Mouse (Mus musculus) lung, embryonic 16.5 days (tissue): ENCODE data around the gene Trim11. TPM values are rescaled to one million over a fixed set of nuclear protein-coding genes. Genes with fewer than 3 reads are reported as not detected.
"Not testable (repeated sequence)": the region's sequence is repeated elsewhere in the genome, so short reads cannot be mapped to it uniquely, and the experiment has no call there.

Source experiments
- ATAC-seq: fragments of 200-750 bp; cut with Nextera tagmentation; 2 replicates; pipeline ENCODE4 v1.8.0; 2017; ENCODE audit warnings: low read depth, mild to moderate bottlenecking, moderate library complexity
- H3K27ac ChIP-seq: fragments of 300-500 bp; sonication (generic); 2 replicates; pipeline ENCODE4 v1.5.1; 2014; ENCODE audit warnings: mild to moderate bottlenecking, control low read depth, low read length
- H3K27me3 ChIP-seq: fragments of 300-500 bp; sonication (generic); 2 replicates; pipeline ENCODE4 v1.6.1; 2014; ENCODE audit warnings: low read depth, low read length, mixed read lengths; ENCODE audit not compliant: control insufficient read depth, insufficient read depth
- H3K36me3 ChIP-seq: fragments of 300-500 bp; sonication (generic); 2 replicates; pipeline ENCODE4 v1.6.1; 2014; ENCODE audit warnings: low read length; ENCODE audit not compliant: control insufficient read depth, insufficient read depth
- H3K4me1 ChIP-seq: fragments of 300-500 bp; sonication (generic); replicated peaks from 2 replicates; pipeline ENCODE4 v1.6.1; 2014; ENCODE audit warnings: low read length, mixed read lengths; ENCODE audit not compliant: control insufficient read depth, insufficient read depth
- H3K4me2 ChIP-seq: fragments of 300-500 bp; sonication (generic); 2 replicates; pipeline ENCODE4 v1.6.1; 2014; ENCODE audit warnings: low read depth, low read length, control low read depth
- H3K4me3 ChIP-seq: fragments of 300-500 bp; sonication (generic); 2 replicates; pipeline ENCODE4 v1.5.1; 2014; ENCODE audit warnings: mild to moderate bottlenecking, low read length, control low read depth
- H3K9ac ChIP-seq: fragments of 300-500 bp; sonication (generic); 2 replicates; pipeline ENCODE4 v1.6.1; 2014; ENCODE audit warnings: low read length, control low read depth
- H3K9me3 ChIP-seq: fragments of 300-500 bp; sonication (generic); 2 replicates; pipeline ENCODE4 v1.6.1; 2016; ENCODE audit warnings: low read length; ENCODE audit not compliant: control insufficient read depth
- WGBS: fragments of 180-500 bp; shearing (Covaris S2); extraction: QIAGEN DNeasy Blood & Tissue Kit; methylation state at CpG from one replicate; pipeline ENCODE4 v1.1.7; 2014; 5-methylcytosine and 5-hydroxymethylcytosine counted together
- polyA plus RNA-seq: library from polyadenylated mRNA; unstranded; fragments of >200 nt; fragmentation: Nextera tagmentation; extraction: Ambion mirVana; gene quantifications from 2 replicates; pipeline ENCODE4 v1.2.1, GENCODE M21; 2015

Trim11 gene
- polyA plus RNA-seq, 1 experiment from 2014 or later = 23.2 TPM

DNA sequence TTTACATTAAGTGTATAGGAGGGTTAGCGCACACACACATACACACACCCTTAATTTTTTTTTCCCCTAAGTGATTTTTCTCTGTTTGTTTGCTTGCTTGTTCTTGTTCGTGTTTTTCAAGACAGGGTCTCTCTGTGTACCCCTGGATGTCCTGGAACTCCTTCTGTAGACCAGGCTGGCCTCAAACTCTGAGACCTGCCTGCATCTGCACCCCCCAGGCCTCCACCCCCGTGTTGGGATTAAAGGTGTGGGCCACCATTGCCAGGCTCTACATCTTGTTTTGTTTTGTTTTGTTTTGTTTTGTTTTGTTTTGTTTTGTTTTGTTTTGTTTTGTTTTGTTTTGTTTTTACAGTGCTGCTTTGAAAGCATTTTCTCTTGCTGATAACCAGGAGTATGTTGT lies 30.6 kb upstream of the Trim11 start:
- no peak overlapping the region for H3K9ac ChIP-seq
- H3K4me2 ChIP-seq = no peak overlapping the region
- no peak overlapping the region for H3K27ac ChIP-seq
- no peak for ATAC-seq
- no peak overlapping the region for H3K4me3 ChIP-seq
- H3K27me3 ChIP-seq = peaks cover 24% of the 10 kb centered on the region
- no peaks in the 10 kb centered on the region; the same call in 1 of the 2 replicates for H3K4me1 ChIP-seq
- H3K36me3 ChIP-seq = no peaks in the 10 kb centered on the region
- WGBS = 68% methylated on average over 3 of the region's 3 CpGs
- H3K9me3 ChIP-seq = no peaks in the 10 kb centered on the region

DNA sequence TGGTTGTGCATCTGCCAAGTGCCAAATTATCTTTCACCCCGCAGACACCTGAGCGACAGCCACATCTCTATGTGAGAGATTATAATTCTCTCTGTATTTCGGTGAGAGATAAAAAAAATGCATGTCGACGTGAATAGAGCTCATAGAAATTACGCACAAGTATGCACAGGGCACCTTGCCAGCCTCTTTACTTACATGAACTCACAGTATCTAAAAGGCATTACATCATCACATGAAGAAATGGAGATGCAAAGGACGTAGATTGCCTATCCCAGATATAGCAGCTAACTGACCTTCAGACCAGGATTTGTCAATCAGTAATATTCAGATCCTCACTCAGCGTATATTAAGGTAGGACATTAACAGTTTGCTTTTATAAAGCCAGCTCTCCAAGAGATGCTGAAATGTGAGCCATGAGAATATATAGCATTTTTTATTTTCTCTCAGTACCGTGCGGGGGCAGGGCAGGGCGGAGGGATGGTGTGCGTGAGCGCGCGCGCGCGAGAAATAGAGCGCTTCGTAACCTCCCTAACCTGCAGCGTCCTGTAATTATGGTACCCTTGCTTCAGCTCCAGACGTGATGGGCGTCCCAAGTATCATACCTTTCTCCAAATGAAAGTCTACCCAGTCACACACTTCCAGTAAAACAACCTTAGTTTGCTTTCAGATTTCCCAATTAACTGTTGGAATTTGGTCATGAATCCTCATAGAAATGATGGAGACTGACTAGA lies 29.9 kb upstream of the Trim11 start:
- WGBS = 10% methylated on average over 23 of the region's 23 CpGs
- Histone ChIP-seq H3K27ac (peak overlapping the region; percentile 69), H3K36me3 (no peaks in the 10 kb centered on the region), H3K27me3 (peaks cover 24% of the 10 kb centered on the region), H3K9ac (no peak overlapping the region), H3K4me1 (no peaks in the 10 kb centered on the region; the same call in 1 of the 2 replicates), H3K9me3 (no peaks in the 10 kb centered on the region), H3K4me2 (peak overlapping the region; percentile 48), H3K4me3 (peak overlapping the region; percentile 40)
- no peak for ATAC-seq

DNA sequence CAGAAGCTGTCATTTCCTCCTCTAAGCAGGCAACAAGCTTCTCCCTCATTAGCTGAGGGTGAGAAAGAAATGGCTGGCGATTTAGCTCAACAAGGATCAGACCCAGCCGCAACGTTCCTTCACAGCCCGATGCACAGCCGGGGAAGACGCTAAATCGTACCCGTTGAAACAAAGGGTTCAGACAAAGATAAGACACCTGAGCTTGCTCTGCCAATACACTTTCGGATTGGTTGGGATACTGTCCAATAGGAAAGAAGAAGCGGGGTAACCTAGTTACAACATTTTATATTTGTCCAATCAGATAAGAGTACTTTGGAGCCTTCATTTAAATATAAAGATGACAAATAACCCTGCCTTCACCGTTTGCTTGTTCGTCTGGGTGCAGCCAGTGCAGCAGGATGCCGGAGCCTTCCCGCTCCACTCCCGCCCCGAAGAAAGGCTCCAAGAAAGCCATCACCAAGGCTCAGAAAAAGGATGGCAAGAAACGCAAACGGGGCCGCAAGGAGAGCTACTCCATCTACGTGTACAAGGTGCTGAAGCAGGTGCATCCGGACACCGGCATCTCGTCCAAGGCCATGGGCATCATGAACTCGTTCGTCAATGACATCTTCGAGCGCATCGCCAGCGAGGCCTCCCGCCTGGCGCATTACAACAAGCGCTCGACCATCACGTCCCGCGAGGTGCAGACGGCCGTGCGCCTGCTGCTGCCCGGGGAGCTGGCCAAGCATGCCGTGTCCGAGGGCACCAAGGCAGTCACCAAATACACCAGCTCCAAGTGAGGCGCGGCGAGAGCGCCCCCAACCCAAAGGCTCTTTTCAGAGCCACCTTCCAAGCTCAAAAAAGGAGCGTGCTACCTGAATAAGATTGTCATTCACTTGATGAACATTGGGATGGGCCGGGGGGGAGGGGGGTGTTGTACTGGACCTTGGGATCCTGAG lies 29.1 kb upstream of the Trim11 start, which contains the start of gene Hist3h2ba:
Gene Hist3h2ba (plus strand): TSS at position 379 of the 938 bp plus-strand sequence.
- H3K4me1 ChIP-seq = no peaks in the 10 kb centered on the region; the same call in 1 of the 2 replicates
- peaks cover 24% of the 10 kb centered on the region for H3K27me3 ChIP-seq
- H3K4me2 ChIP-seq = peak within 1 kb of the TSS; percentile 48
- H3K36me3 ChIP-seq = no peaks in the 10 kb centered on the region
- under 1% methylated on average over 45 of the region's 48 CpGs for WGBS
- peak within 1 kb of the TSS; percentile 40 for H3K4me3 ChIP-seq
- peak within 1 kb of the TSS; percentile 77 for H3K27ac ChIP-seq
- peak within 1 kb of the TSS; percentile 60 for H3K9ac ChIP-seq
- H3K9me3 ChIP-seq = no peaks in the 10 kb centered on the region
- ATAC-seq = peak; percentile 84

DNA sequence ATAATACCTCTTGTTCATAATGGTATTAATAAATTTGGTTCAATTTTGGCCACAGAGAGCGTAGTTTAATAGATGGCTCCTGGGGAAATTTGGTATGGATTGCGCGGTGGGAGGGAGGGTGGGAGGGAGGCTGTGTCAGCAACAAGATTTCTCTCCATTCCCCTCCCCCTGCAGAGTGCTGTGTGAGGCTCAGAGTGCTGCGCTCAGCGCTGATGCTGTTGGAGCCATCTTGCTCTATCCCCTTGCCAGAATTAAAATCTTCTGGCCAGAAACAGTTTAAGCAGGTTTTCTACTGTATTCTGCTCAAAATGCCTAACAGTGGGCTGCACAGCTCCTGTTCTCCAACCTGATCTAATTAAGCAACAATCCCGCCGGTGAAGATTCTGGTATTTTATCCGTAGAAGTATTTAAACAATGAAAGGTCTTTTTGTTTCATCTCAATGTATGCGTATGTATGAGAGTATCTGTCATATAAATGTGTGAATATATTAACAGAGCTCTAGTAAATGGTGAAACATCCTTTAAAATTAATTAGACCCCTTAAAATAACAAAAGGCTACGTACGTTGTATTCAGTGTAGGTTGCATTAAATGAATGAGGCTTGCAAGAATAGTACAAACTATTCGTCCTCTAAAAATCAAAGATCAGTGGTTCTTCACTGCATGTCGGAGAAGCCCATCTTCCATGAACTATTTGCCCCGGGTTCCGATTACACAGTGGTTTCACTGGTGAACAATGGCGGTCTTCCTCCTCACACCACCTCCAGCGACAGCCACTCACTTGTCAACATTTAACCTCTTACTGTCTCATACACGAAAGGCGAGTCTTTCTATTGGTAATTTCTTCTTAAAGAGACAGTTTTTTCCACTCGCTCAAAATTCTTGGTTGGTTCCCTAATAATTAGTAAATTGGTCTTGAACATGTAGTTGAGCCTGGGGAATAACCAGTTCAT lies 28.1 kb upstream of the Trim11 start:
- WGBS = 8% methylated on average over 20 of the region's 20 CpGs
- peaks cover 21% of the 10 kb centered on the region for H3K27me3 ChIP-seq
- no peaks in the 10 kb centered on the region for H3K9me3 ChIP-seq
- peak overlapping the region; percentile 60 for H3K9ac ChIP-seq
- ATAC-seq = no peak
- no peaks in the 10 kb centered on the region; the same call in 1 of the 2 replicates for H3K4me1 ChIP-seq
- no peaks in the 10 kb centered on the region for H3K36me3 ChIP-seq
- peak overlapping the region; percentile 77 for H3K27ac ChIP-seq
- peak overlapping the region; percentile 48 for H3K4me2 ChIP-seq
- peak overlapping the region; percentile 40 for H3K4me3 ChIP-seq

DNA sequence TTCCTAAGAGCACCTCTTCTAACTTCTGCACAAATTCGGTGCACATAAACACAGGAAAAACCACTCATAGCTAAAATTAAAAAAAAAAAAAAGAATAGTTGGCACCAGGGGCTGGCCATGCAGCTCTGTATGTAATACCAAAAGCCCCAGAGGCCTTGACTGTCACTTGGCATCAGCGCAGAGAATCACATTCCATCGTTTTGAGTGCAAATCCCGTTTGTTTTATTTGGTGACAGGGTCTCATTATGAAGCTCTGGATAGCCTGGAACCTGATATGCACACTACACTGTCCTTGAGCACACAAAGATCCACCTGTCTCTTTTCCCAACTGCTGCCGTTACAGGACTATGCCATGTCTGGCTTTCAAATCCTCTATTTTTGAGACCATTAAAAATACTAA lies 26.7 kb upstream of the Trim11 start:
- Histone ChIP-seq H3K4me1 (peaks cover 6% of the 10 kb centered on the region), H3K27ac (no peak overlapping the region), H3K36me3 (no peaks in the 10 kb centered on the region), H3K4me3 (no peak overlapping the region), H3K4me2 (no peak overlapping the region), H3K27me3 (peaks cover 21% of the 10 kb centered on the region), H3K9ac (no peak overlapping the region), H3K9me3 (no peaks in the 10 kb centered on the region)
- ATAC-seq = no peak
- 65% methylated on average over 5 of the region's 5 CpGs for WGBS

DNA sequence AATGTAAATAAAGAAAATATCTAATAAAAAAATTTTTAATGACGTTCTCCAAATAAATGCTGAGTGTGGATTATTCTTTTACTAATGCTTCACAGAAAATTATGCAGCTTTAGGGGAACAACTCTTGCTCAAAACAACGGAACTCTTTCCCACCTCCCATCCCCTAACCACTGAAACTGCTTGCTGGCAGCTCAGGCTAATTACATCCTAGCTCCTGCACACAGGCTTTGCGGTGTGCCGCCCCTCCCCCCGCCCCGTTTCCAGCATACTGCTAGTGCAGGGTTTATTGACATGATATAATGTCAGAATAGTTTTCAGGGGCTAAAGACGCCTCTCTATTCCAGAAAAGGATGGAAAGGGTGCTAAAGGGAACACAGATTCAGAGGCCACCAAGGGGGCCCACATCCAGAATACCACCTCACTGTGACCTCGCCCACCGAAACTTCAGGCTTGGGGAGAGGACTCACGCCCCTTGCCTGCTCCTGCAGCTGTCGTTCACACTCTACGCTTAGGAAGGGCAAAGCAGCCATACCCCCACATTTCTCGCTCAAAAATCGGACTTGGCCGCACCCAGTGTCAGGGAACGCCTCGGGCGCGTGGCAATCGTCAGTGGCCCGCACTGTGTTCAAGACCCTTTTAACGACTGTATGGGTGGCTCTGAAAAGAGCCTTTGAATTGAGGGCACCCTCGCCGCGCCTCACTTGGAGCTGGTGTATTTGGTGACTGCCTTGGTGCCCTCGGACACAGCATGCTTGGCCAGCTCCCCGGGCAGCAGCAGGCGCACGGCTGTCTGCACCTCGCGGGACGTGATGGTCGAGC lies 24.3 kb upstream of the Trim11 start:
- WGBS = under 1% methylated on average over 33 of the region's 33 CpGs
- H3K4me2 ChIP-seq = peak overlapping the region; percentile 62
- peak overlapping the region; percentile 85 for H3K4me3 ChIP-seq
- peaks cover 17% of the 10 kb centered on the region for H3K27me3 ChIP-seq
- 0 out of 2 replicates have a peak, but pooled peaks cover 2% of the 10 kb centered on the region for H3K36me3 ChIP-seq
- H3K4me1 ChIP-seq = peaks cover 19% of the 10 kb centered on the region
- H3K27ac ChIP-seq = peak overlapping the region; percentile 99
- peak; percentile 21 for ATAC-seq
- H3K9ac ChIP-seq = peak overlapping the region; percentile 75
- no peaks in the 10 kb centered on the region for H3K9me3 ChIP-seq

DNA sequence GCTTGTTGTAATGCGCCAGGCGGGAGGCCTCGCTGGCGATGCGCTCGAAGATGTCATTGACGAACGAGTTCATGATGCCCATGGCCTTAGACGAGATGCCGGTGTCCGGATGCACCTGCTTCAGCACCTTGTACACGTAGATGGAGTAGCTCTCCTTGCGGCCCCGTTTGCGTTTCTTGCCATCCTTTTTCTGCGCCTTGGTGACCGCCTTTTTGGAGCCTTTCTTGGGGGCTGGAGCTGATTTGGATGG lies 23.8 kb upstream of the Trim11 start:
- H3K4me3 ChIP-seq = peak overlapping the region; percentile 85
- peak overlapping the region; percentile 75 for H3K9ac ChIP-seq
- ATAC-seq, H3K9me3 ChIP-seq, H3K36me3 ChIP-seq: not testable (repeated sequence)
- peak overlapping the region; percentile 62 for H3K4me2 ChIP-seq
- H3K27me3 ChIP-seq = peaks cover 16% of the 10 kb centered on the region
- 1% methylated on average over 14 of the region's 17 CpGs for WGBS
- peak overlapping the region; percentile 99 for H3K27ac ChIP-seq
- H3K4me1 ChIP-seq = peaks cover 19% of the 10 kb centered on the region

DNA sequence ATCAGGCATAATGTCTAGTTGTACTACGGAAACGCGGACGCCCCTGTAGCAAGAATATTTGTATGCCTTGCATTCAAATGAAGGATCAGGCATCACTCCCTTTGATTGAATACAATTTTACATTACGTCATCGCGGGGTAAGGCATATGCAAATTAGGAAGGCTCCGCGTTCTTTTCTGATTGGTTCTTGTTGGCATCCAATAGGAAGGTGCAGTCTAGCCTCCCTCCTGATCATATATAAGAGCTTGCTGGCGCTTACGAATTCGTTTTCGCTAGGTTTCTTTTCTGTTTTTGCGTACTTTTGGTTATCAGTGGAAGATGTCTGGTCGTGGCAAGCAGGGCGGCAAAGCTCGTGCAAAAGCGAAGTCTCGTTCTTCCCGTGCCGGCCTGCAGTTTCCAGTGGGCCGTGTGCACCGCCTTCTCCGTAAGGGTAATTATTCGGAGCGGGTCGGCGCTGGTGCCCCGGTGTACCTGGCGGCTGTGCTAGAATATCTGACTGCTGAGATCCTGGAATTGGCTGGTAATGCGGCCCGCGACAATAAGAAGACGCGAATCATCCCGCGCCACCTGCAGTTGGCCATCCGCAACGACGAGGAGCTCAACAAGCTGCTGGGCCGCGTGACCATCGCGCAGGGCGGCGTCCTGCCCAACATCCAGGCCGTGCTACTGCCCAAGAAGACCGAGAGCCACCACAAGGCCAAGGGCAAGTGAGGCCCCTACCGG lies 23.3 kb upstream of the Trim11 start, which contains the start of the genes Hist3h2a and Trim17:
Gene Hist3h2a (plus strand): TSS at position 266 of the 723 bp plus-strand sequence.
Gene Trim17 (plus strand): TSS at position 266 of the 723 bp plus-strand sequence.
- Histone ChIP-seq H3K4me3 (peak within 1 kb of the TSS; percentile 85), H3K4me1 (peaks cover 23% of the 10 kb centered on the region), H3K27ac (peak within 1 kb of the TSS; percentile 99), H3K9ac (peak within 1 kb of the TSS; percentile 95), H3K27me3 (peaks cover 12% of the 10 kb centered on the region), H3K36me3 (0 out of 2 replicates have a peak, but pooled peaks cover 2% of the 10 kb centered on the region), H3K4me2 (peak within 1 kb of the TSS; percentile 90), H3K9me3 (no peaks in the 10 kb centered on the region)
- peak; percentile 95 for ATAC-seq
- under 1% methylated on average over 49 of the region's 49 CpGs for WGBS
